Mouse (Mus musculus): ENCODE results near the gene Ino80d.
"Not testable (repeated sequence)": the region's sequence is repeated elsewhere in the genome, so short reads cannot be mapped to it uniquely, and the experiment has no call there.

Gene Ino80d

DNA sequence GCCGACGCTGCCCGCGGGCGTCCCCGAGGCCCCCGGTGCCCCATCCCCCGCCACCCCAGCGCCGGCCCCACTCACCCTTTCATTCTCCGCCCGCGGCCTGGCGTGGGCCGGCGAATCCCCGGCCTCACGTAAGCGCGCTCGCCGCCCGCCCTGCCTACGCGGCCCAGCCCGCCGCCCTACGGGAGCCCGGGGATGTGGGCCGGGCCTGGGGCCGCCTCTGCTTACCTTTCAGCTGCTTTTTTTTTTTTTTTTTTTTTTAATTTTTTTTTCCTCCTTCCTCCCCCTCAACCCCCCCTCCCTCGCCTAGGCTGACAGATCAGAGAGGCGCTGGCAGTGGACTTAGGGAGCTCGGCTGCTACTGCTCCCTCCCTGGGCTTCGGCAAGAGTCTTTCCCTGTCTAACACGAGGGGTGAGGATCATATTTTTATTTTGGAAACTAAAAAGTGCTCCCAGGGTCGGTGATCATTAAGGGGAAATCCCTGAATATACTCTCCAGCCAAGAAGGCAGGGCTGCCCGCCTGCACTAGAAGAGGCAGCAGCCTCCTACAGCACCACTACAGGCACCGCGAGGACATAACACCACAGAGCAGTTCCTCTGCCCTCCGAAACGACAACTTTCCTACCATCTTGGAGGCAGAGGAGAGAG is at the start of gene Ino80d:
TSS of gene Ino80d (minus strand) at position 532 of the 646 bp plus-strand sequence.
- peak; percentile 73 for DNase-seq (ENCODE audit: low read depth, low spot score)

- no peak for DNase-seq (ENCODE audit: low read depth, low spot score)
Observed at GRCm38 (mm10) chr1:63140231-63140630, 25.8 kb upstream of the Ino80d start.

DNA sequence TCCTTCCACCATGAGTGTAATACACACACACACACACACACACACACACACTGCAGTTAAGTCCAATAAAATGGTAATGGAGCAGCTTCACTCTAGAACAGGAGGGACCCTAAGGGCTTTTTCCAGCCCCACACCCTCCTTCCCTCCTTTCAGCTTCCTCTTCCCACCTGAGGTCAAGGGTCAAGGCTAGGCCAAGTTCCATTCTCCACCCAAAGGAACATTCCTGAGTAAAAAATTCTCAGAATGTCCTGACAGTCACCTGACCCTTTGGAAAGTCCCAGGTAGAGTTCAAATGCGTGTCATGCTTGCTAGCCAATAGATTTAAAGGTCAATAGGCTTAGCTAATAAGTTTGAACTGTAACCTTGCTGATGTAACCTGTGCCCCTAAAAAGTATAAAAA is 24.1 kb upstream of the Ino80d start:
- DNase-seq (ENCODE audit: low read depth, low spot score) = not testable (repeated sequence)

DNA sequence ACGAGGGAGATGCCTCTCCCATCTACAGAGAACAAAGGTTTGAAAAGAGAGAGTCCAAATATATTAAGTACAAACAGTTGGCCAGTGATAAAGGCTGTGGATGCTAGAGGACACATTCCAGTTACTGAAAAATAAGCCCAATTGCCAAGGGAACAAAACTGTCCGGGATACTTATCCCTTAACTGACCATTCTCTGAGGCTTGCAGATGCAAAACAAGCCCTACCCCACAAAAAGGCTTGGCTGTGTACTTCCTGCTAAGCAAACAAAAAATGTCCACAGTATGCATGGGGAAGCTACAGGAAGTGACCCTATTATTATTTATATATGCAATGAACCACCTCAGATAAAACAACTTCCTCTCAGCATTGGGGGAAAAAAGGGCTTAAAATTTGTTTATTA is 23.5 kb upstream of the Ino80d start:
- no peak for DNase-seq (ENCODE audit: low read depth, low spot score)

GRCm38 (mm10) chr1:63134530-63134929 is 20.1 kb upstream of the Ino80d start:
- no peak for DNase-seq (ENCODE audit: low read depth, low spot score)

DNA sequence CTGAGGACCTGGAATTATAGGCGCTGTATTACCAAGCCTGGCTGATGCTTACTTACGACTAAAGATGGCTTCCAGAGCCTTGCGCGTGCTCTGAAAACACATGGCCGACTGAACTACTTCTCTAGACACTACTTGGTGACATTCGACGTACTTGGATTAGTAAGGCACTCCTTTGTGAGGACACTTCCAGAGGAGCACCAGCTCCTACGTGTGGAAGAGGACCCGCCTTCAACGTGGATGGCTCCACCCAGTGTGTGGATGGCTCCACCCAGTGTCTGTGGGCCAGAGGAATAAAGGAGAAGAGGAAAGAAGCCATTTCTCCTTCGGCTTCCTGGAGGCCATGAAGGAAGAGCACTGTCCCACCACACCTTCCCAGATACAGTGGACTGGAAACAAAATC is 17.3 kb upstream of the Ino80d start:
- no peak for DNase-seq (ENCODE audit: low read depth, low spot score)

GRCm38 (mm10) chr1:63130883-63131282 is 16.4 kb upstream of the Ino80d start:
- no peak for DNase-seq (ENCODE audit: low read depth, low spot score)

GRCm38 (mm10) chr1:63129857-63130690 is 15.6 kb upstream of the Ino80d start:
- DNase-seq (ENCODE audit: low read depth, low spot score) = no peak

DNA sequence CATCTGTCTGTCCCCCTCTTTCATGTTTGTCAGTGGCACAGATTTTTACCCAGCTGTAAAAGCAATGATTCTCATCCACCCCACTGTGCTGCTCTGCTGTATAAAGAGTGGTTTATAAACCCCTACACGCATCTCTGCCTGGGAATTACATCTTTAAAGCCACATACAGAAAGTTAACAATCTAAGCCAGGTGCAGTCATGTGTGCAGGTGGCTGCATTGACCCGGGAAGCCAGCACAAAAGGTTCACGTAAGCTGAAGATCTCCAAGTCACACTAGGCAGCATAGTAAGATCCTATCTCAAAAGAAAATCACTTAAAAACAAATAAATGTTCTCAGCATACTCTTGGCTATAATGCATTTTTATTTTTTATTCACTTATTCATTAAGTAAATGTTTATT is 14.8 kb upstream of the Ino80d start:
- DNase-seq (ENCODE audit: low read depth, low spot score) = no peak

DNA sequence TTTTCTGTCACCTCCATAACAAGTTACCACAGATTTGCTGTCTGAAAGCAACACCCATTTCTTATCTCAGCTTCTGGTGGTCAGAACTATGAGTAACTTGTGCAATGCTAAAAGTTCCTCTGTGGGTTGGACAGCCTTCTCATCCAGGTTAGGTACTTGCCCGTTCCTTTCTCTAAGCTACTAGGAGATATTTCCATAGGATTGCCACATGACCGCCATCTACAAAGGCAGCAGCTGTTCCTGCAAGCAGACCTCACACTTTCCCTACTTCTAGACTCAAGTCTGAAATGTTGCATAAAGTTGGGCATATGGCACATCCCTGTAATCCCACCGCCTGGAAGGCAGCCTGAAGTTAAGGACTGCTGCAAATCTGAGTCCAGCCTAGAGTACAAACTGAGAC is 11.7 kb upstream of the Ino80d start:
- DNase-seq (ENCODE audit: low read depth, low spot score) = no peak

- no peak for DNase-seq (ENCODE audit: low read depth, low spot score)
Observed at GRCm38 (mm10) chr1:63123823-63124450, 9.5 kb upstream of the Ino80d start.

DNA sequence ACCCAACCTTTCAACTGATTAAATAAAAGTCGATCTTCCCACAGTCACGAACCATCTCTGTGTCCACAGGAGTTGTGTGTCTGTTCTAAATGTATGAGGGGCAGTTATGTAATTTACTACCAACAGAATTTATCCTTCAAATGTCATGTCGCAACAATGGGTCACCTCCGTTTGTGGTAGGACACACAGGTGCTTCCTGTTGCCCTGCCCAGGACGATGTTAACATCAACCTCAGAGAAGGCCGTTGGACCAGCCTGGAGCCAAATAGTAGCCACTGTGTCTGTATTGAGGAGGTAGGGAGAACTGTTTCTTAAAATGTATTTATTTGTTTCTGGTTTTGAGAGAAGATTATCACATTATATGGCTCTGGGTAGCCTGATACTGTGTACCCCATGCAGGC is 7.5 kb upstream of the Ino80d start:
- DNase-seq (ENCODE audit: low read depth, low spot score) = no peak

- no peak for DNase-seq (ENCODE audit: low read depth, low spot score)
Observed at GRCm38 (mm10) chr1:63120382-63120781, 5.9 kb upstream of the Ino80d start.

- no peak for DNase-seq (ENCODE audit: low read depth, low spot score)
Observed at GRCm38 (mm10) chr1:63119675-63120074, 5.2 kb upstream of the Ino80d start.

DNA sequence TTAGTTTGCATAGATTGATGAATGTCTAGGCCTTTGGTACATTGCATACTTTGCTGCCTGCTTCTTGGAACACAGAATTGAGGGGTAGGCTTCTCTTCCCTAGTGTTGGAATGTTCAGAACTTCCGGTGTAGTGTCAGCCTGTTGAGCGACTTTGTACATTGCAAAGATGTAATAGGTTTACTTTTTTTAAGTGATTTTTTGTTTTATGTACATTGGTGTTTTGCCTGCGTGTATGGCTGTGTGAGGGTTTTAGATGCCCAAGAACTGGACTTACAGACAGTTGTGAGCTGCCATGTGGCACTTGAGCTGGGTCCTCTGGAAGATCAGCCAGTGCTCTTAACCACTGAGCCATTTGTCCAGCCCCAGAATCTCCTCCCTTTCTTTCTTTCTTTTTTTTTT is 1.1 kb upstream of the Ino80d start:
- DNase-seq (ENCODE audit: low read depth, low spot score) = no peak

DNA sequence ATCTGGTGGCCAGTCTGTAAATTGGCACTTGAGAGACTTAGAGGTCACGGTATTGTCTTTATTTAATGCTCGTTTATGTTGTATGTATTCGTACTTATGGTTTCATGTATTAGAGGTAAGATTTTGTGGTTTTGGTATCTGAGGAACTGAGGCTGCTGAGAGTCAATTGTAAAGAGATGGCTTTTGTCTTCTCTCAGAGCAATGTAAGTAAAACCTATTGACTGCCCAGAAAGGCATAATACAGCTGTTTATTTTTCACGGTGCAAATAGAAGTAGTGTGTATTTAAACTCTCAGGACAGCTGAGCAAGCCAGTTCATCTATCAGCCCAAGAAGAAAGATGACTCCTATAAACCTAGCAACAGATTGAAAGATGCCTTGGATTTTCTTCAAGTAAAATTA is 629 bp upstream of the Ino80d start:
- no peak for DNase-seq (ENCODE audit: low read depth, low spot score)

GRCm38 (mm10) chr1:63113274-63114135 is 962 bp downstream of the Ino80d start:
- DNase-seq (ENCODE audit: low read depth, low spot score) = no peak

- no peak for DNase-seq (ENCODE audit: low read depth, low spot score)
Observed at GRCm38 (mm10) chr1:63112865-63113261, 1.6 kb downstream of the Ino80d start.

- no peak for DNase-seq (ENCODE audit: low read depth, low spot score)
Observed at GRCm38 (mm10) chr1:63112151-63112864, 2.2 kb downstream of the Ino80d start.

DNA sequence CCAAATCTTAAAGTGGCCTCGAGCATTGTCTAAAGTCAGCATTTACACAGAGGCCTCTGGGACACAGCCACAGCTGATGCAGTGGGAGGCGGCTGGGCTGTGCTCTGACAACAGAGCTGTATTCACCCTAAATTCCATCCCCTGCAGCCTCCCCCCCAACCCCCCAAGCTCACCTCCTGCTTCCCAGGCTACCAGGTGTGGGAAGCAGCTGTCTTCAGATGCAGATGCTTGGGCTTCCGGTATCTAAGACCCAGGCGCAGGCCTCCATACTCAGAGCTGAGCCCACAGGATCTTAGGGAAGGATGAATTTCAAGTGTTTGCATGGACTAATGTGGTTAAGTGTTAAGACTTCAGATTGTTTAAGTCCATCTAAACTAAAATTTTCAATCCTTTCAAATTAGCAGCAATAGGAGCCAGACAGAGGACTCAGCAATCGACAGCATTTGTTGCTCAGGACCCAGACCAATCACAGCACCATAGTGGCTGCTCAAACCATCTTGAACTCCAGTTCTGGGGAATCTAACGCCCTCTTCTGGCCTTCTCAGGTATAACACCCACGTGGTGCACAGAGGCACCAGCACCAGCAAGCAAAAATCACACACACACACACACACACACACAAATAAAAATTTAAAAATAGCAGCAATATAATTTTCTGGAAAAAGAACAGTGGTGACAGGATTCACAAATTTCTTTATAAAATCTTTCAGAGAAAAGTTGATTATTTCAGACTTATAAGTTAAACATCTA is 3.8 kb downstream of the Ino80d start:
- DNase-seq (ENCODE audit: low read depth, low spot score) = no peak

Measured in brain, embryonic 18.5 days (tissue).